In the genomic region with DNA sequence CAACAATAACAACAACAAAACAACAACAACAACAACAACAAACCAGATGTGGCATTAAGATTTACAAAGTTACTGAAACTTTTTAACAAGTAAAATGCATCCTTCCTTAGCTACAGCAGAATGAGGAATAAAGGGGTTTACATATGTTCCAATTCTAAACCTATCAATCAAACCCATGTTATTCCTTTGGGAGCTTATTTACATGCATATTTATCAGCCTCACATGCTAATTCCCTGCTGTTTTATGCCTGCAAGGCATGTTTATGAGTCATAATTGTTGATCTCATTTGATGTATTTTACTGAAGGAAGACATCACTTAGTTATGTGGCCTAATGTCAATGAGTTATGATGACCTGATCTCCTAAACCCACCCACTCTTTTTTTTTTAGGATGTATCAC, we compare ENCODE assay signal across 27 mouse cellular contexts.
"Had no signal": no experiment of that assay in that cellular context is flagged by ENCODE, and none has a peak within 500 bp of the region (broad histone marks: within the 10 kb centered on the region; RNA-seq: fewer than 3 reads in every experiment).

No protein-coding gene starts in this region.

- DNase-seq: gastrocnemius, adult 2 months; gastrocnemius, postnatal 10 days; gastrocnemius, postnatal 25 days; heart, adult 18-20 months; heart, postnatal 10 days; heart, postnatal 4 days; kidney, adult 18-20 months; kidney, adult 8-10 months; kidney, postnatal 10 days; kidney, postnatal 25 days; kidney, postnatal 4 days; liver; liver, embryonic 13.5 days had no signal

- H3K27ac ChIP-seq: gastrocnemius, adult 2 months; heart, embryonic 10.5 days; hindbrain, embryonic 10.5 days; hindbrain, embryonic 12.5 days; hindbrain, embryonic 14.5 days; intestine, embryonic 15.5 days; layer of hippocampus, adult 2 months; left cerebral cortex, adult 2 months; limb, embryonic 10.5 days; limb, embryonic 12.5 days; liver, embryonic 13.5 days had no signal

- H3K4me1 ChIP-seq: heart, embryonic 10.5 days; heart, embryonic 12.5 days; hindbrain, embryonic 10.5 days; hindbrain, embryonic 12.5 days; intestine, embryonic 15.5 days; limb, embryonic 10.5 days; limb, embryonic 12.5 days; liver, embryonic 13.5 days had no signal

- H3K27me3 ChIP-seq: heart, embryonic 12.5 days; hindbrain, embryonic 12.5 days; intestine, embryonic 15.5 days; limb, embryonic 12.5 days; liver, embryonic 13.5 days had no signal

- H3K9me3 ChIP-seq: heart, embryonic 10.5 days; hindbrain, embryonic 12.5 days; intestine, embryonic 15.5 days; limb, embryonic 10.5 days; liver, embryonic 13.5 days had no signal

- H3K36me3 ChIP-seq: heart, embryonic 10.5 days; heart, embryonic 12.5 days; hindbrain, embryonic 10.5 days; hindbrain, embryonic 12.5 days; intestine, embryonic 15.5 days; limb, embryonic 10.5 days; limb, embryonic 12.5 days had no signal

- H3K9ac ChIP-seq: heart, embryonic 12.5 days; hindbrain, embryonic 12.5 days; hindbrain, embryonic 14.5 days; intestine, embryonic 15.5 days; limb, embryonic 12.5 days; liver, embryonic 13.5 days had no signal

- H3K4me3 ChIP-seq: gastrocnemius, adult 2 months; heart, embryonic 10.5 days; heart, embryonic 12.5 days; hindbrain, embryonic 10.5 days; hindbrain, embryonic 12.5 days; intestine, embryonic 15.5 days; layer of hippocampus, adult 2 months; left cerebral cortex, adult 2 months; limb, embryonic 10.5 days; limb, embryonic 12.5 days; liver, embryonic 13.5 days had no signal

- H3K4me2 ChIP-seq: heart, embryonic 12.5 days; hindbrain, embryonic 12.5 days; hindbrain, embryonic 14.5 days; intestine, embryonic 15.5 days; limb, embryonic 12.5 days; liver, embryonic 11.5 days; liver, embryonic 13.5 days had no signal

- ATAC-seq: hindbrain, embryonic 16.5 days; inflammation-experienced regulatory T-cells, adult 6 months; intestine, embryonic 15.5 days; intestine, postnatal 0 days had no signal
